Mouse (Mus musculus): ENCODE results near the gene Efl1. TPM values are rescaled to one million over a fixed set of nuclear protein-coding genes. Genes with fewer than 3 reads are reported as not detected.
"Not testable (repeated sequence)": the region's sequence is repeated elsewhere in the genome, so short reads cannot be mapped to it uniquely, and the experiment has no call there.

Efl1 gene
- total RNA-seq, 4 experiments from 2014 or later, result 17.3 to 25.8 (median 22.1) TPM

DNA sequence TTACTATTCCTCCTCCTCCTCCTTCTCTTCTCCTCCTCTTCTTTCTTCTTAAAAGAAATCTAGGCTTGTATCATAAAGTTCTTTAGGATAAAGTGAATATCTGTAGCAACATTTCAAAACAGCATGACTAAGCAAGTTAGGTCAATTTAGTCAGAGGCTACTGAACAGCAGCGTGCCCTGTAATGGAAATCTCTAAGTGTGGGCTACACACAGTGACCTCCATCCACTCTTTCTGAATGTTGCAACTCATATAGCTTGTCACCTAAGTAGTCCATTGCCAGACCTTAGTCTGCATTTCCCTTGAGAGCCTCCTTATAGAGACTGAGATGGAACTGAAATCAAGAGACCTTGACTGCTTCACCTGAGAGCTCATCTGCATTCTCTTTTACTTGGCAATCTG, 116.5 kb downstream of the Efl1 start:
- no peak for DNase-seq

DNA sequence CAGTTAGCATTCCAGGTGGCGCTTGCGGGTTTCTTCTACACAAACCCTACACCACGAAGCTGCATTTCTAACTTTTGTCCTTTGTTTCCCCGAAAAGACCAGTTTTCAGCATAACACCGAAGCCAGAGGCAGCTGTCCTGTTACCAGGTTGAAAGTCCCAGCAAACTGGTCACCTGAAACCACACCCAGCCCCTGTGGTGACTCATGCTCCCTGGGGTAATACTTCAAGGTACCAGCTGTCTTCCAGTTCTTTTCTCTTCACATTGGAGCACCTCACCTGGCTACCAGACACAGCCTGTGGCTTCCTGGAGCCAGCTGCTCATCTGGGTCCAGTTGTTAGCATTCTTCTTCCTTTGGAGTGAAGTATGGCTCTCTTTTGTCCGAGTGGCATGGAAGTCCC, 118.2 kb downstream of the Efl1 start:
- DNase-seq, result no peak

DNA sequence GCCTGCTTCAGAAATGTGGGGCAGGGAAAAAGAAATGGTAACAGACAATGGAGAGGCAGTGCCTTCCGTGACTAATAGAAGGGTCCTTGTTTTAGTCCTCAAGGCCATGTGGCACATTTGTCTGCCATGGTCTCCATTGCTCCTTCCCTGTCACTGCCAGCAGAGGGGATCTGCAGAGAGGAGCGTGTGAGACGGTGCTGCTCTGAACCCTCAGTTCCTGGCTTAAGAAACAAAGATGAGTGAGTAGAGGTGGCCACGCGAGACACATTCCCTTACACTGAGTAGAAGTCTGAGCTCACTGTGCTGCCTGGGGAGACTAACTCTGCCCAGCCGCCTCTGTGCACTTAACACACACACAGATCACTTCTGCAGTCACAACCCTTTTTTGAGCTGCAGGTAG, 121.8 kb downstream of the Efl1 start:
- DNase-seq, result no peak

DNA sequence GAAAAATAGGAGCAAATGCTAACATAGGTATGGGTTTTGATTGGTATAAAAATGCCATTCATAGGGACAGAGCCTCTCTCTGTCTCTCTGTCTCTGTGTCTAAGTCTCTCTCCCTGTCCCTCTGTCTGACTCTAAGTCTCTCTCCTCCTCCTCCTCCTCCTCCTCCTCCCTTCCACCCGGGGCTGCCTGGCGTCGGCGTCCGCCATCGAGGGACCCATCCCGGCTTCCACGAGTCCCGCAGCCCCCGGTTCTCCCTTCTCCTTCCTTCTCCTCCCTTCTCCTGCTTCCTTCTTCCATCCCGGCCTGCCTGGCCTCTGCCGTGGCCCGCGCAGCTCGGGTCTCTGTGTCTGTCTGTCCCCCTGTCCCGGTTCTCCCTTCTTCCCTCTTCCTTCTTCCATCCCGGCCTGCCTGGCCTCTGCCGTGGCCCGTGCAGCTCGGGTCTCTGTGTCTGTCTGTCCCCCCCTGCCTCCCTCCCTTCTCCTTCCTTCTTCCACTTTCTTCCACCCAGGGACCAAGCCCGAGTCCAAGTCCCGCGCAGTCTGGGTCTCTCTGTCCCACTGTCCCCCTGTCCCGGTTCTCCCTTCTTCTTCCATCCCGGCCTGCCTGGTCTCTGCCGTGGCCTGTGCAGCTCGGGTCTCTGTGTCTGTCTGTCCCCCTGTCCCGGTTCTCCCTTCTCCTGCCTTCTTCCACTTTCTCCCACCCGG, 122.7 kb downstream of the Efl1 start:
- not testable (repeated sequence) for DNase-seq

DNA sequence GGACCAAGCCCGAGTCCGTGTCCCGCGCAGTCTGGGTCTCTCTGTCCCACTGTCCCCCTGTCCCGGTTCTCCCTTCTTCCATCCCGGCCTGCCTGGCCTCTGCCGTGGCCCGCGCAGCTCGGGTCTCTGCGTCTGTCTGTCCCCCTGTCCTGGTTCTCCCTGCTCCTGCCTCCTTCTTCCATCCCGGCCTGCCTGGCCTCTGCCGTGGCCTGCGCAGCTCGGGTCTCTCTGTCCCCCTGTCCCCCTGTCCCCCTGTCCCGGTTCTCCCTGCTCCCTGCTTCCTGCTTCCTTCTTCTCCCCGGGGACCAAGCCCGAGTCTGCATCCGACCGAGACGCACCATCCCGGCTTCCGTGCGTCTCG, 123.2 kb downstream of the Efl1 start:
- DNase-seq, result not testable (repeated sequence)

DNA sequence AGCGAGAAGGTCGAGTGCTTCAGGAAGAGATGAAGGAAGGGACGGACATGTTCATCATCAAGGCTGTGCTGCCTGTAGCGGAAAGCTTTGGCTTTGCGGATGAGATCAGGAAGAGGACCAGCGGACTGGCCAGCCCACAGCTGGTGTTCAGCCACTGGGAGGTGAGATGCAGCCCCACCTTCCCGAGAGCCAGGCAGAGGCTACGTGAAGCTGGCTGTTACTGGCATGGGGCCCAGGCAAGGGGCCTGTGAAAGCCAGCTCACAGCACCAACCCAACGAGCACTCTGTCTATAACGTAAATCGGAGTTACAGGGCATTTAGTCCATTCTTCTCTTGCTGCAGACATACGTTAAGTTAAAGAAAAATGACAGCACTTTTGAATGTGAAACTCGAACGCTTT, 124.1 kb downstream of the Efl1 start:
- DNase-seq, result no peak

DNA sequence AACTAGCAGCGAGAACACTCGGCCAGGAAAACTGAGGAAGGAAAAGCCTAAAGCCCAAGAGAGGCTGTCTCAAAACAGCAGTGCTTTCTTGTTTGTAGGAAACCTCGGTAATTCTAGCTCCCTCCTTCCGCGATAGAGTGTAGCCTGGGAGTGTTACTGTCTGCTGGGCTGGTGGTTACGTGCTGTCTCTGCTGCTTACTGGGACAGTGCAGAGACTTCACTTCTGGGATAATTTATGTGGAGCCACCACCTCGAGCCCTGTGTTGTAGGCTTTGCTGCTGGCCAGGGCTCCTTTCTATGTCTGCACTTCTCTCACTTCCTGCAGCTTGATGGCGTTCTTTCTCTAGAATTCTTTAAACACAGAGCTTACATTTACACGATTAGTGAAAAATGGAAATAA, 124.7 kb downstream of the Efl1 start:
- DNase-seq, result no peak

DNA sequence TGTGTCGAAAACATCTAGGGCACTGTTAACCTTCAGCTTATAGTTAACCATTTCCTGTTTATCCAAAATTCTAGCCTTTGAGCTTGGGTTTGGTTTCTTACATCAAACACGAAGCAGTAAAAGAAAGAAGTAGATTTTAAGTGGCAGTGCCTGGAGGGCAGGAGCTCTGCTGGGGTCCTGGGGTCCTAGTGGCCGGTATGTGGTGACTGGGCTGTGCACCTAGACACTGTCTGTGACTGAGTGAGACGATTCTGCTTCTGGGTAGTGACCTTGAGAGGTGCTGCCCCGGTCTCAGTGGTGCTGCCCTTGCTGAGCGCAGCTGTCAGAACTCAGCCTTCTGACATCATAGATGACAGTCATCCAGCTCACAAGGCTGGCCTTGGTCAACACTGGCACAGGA, 125.5 kb downstream of the Efl1 start:
- peak; percentile 50 for DNase-seq

DNA sequence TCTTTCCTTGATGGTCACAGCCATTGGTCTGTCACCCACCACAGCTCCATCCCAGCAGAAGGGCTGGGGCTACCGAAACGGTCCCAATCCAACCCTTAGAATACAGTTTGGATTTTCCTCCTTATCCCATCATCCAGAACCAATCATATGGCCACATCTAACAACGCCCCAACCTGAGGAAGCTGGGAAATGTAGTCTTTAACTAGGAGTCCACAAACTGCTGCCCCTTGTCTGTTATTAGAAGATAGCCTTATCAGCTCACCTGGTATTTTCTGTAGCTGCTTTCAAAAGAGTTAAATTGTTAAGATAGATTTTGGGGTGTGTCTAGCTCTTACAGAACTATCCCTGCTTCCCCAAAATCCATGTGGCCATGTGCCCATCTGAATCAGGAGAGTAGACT, 126.7 kb downstream of the Efl1 start:
- no peak for DNase-seq

DNA sequence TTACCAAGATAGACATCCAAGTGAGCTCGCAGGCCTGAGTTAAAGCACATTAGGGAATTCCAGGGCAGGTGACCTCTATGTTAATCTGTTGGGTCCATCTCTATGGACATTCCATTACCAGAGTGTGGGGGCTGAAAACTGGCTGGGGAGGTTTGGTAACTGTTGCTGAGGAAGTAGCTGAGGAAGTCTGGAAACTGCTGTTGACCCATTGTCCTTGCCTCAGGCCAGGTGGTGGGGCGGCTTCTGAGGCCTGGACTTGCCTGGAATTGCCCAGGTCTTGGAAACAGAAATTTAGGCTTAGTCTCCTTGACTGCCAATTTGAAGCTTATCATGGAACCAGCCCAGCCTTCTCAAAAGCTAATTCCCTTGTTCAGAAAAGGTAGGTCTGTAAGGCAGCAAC, 134.7 kb downstream of the Efl1 start:
- DNase-seq, result no peak

DNA sequence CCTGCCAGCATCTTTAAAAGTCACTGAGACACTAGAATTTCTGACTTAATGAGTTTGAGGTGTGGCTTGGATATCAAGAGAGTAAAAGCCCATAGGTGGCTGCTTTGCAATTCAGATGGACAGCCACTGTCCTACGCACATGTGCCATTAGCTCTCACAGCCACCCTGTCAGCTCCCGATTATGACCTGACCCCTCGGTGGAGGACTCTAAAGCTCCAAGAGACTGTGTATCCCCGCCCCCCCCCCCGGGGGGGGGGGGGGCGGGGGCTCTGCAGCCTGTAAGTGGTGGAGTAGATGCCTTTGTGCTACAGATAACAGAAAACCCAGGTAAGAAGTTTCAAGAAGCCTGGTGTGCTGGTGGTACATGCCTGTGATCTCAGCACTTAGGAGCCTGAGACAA, 135.3 kb downstream of the Efl1 start:
- no peak for DNase-seq

DNA sequence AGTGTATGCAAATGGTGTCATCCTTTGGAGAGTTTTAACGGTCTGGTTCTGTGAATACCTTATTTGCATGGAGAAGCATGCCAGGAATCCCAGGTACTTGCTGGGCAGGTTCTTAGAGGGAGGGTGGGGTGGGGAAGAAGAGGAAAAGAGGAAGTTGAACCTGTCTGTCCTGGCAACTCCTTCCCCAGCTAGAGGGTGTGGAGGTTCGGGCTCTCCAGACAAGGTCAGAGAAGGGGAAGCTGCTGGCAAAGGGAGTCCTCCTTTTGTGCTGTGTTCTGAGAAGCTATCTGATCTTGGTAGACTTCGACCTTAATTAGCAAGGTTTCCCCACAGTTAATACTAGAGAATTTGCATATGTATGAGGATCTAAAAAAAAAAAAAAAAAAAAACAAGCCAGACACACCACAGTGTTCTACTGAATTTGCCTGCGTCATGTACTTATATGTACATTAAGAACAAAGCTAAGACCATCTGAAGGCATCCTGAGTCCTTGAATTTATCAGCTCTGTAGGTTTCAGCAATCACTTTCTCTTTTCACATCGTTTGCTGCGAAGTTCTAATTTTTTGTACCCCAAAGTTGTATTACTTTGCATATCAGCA, 137.0 kb downstream of the Efl1 start:
- no peak for DNase-seq

DNA sequence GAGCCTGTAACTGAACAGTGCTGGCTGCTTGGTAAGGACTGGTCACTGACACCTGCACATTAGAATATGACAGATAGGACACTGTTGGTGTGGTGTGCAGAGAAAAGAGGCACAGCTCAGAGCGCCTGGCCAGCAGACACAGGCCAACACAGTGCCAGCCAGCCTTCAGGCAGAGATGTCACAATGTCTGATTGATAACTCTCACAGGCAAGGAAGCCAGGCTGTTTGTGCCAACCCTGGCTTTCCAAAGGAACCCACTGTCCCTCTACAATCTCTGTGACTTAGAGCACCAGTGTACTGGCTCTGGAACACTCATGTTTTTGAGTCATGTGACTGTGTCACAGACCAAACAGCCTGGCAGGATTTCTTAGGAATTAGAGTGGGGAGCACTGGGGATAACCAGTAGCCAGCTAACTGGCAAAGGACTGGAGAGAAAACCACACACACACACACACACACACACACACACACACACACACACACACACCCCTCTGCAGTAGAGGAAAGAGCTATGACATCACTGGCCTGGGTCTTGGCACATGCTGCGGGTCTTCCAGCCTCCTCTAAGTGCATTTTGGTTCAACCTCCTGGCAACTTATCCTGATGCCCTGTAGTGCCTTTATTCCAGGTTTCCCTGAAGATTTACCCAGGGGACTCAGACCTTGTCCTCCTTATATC, 137.7 kb downstream of the Efl1 start:
- peak; percentile 63 for DNase-seq

DNA sequence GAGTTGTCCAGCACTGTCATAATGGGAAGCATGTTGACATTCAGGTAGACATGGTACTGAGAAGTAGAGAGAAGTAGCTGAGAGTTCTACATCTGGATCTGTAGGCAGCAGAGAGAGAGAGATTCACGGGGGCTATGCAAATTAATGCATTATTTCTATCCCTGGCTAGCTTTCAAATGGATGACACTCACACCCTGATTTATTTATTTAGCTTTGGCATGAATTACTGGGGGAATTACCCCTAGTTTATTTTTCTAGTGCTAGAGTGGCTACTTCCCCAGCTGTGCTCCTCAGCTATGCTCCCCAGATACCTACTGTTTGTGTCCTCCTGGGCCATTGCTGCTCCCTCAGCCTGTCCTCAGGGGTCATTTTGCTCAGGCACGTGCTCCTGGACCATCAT, 144.2 kb downstream of the Efl1 start:
- DNase-seq, result no peak

DNA sequence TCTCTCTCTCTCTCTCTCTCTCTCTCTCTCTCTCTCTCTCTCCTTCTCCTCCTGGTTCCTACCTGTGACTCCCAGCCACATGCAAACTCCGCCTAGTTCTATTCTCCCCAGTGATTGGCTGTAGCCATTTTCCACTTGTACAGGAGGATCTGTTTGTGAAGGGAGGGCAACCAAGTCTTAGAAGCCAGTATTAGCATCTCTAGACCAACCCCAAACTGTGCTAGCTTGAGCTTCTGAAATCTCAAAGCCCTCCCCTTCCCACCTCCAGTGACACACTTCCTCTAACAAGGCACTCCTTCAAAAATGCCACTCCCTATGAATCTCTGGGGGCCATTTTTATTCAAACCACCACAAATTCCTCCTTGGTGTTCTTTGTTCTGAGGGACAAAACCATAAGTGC, 144.7 kb downstream of the Efl1 start:
- DNase-seq, result no peak

DNA sequence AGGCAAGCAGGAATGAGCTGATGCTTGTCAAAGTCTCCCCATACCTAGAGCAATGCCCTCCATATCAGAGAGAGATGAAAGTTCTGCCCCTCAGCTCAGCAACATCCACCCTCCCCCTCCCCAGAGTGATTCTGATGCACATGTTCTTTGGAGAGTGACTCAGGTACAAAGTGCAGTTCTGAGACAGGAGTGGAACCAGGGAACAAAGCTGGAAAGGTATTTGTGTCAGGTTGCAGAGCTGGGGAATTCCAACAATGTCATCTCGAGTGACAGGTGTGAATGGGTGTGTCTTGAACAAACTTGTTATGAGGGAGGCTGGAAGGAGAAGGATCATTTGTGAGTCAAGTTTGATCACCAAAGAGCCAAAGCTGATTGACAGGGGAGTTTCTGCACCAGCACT, 146.1 kb downstream of the Efl1 start:
- no peak for DNase-seq

DNA sequence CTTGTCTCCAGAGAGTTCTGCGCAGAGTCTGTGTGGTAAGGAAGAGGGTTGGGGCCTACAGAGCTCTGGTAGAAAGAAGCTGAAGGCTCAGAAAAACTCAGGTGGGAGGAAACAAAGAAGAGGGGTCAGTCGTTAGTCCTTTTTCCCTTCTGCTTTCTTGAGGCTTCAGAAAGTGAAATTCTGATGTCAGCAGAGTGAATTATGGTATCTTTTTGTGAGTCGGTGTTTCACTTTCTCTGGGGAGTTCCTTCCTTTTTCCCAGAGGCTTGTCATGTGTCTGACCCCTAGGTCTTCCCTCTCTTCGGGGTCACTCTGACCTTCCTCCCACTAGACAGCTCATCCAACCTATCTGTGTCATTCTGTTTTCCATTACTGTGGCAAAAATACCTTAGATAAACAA, 153.8 kb downstream of the Efl1 start:
- DNase-seq, result no peak

DNA sequence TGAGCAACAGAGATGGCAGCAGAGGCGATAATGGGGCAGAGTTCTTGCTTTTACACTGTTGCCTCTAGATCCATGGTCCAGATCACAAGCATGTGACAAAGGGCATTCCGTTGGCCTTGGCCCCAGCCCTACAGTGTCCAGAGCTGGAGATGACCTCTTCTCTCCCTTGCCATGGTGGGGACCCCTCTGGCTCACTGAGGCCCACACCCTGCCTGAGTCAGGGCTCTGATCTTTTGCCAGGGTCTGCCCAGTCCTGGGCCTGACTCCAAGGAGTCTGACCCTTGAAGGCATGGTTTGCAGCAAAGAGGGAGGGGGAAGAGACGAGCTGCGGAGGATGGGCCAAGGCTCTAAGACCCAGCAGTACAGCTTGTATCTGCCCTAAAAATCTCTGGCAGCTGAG, 159.8 kb downstream of the Efl1 start:
- no peak for DNase-seq

DNA sequence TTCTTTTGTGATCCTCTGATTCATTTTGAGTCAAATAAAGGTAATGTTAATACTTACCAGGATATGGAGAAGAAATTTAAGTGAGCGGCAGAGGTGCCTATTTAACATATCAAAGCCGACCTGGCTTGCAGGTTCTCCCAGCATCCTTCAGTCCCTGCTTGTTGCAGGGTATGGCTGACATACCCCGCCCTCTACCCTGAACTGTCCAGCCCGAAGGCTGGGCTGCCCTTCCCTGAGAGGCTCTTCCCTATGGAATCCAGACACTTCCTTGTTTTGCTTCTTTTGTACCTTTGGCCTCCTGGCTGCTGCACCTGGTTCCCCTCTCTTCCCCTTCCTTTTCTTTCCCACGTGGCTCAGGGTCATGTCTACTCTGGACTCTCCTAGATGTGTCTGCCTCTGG, 160.7 kb downstream of the Efl1 start:
- DNase-seq, result no peak

DNA sequence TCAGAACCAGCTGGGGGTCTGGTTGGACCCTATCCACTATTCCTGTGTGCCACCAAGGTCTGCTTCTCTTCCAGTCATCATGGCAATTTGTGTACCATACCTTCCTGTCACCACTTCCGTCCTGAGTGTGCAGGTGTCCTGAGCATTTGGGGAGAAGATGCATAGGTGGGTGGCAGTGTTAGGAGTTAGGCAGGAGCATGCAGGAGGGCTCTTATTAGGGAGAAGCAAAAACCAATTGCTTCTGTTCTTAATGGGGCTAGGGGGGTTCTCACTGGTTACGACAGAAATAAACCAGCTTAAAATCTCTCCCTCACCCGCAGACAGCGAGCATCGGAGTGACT, 162.4 kb downstream of the Efl1 start:
- DNase-seq, result no peak

DNA sequence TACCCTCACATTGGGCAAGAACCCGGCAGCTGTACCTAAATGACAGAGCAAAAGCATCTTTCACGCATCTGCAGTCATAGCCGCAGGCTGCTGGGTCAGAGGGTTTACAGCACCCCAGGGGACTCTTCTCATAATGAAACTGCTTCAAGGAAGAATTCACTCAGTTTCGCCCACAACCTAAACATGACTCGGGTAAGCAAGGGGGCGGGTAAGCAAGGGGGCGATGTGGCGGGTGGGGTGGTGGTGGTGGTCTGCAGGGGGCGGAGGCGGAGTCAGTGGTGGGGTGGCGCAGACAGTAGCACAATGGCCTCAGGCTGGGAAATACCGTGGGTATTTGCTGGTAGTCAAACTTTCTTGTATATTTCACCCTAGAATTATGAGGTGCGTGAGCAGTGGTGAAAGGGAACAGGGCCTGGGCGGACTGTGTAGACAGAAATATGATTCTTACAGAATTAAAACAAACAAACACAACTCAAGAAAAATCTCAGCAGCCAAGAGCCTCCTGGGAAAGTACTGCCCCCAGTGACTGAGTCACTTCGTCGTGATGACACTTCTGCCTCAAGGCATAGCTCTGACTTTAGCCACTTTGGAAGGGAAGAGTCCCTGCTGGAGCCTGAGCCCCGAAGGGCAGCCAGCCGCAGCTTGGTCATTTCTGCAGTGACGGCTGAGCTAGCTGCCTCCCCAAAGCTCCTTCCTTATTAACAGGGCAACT, 162.9 kb downstream of the Efl1 start:
- DNase-seq, result no peak

DNA sequence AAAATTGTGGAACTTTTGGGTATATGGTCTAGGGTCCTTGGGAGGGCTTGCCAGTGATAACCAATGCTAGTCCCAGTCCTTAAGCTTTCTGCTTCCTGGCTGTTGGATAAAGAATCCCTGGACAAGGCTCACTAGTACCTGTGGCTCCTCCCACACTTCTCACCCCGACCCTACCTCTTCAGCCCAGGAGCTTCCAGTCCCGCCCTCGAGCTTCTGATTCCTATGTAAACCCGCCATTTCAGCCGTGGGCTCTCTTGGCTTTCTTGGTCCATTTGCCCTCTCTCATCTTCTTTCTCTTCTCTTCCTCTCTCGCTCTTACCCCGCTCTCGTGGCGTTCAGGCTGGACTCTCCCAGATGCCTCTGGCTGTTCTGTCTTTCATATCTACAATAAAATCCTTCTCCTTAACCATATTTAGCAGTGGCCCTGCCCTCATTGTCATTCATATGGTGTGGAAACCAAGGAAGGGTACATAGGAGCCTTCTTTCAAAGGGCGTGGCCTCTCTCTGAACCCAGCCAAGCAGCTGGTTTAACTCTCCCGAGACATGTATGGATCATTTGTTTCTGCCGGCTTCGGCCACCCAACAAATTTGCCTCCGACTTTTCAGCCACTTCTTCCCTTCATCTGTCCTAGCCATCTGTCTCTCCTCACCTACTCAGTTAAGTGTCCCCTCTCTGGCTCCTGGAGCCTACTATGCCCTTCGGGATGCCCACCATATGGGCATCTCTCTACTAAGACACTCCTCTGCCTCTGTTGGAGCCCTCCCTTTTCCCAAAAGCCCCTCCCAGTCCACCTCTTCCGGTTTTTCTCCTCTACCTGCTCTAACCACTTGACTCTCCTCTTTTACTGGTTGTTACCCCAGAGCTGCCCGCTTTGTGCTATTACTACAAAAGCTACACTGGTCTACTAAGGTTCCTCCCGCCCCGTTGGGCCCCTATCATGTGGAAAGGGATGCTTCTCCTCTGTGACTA, 164.1 kb downstream of the Efl1 start:
- DNase-seq, result no peak

DNA sequence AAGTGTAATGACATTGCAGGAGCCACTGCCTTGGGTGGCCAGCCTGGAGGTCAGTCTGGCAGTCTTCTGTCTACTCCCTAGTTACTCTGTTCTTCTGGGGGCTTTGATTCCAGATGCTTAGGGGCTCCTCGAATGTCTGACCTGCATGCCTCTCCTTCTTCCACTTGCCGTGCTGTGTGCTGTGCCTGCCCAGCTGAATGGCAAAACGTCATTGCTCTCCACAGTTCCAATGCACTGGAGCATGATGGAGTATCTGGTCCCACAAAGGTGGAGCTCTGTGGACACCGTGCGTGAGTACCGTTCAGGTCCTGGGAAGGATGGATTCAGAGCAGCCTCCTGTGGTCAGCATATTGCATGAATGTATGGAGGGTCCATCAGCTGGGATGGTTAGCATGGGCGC, 171.1 kb downstream of the Efl1 start:
- DNase-seq, result no peak

All from adrenal gland, adult 8-10 months (tissue).